In genomic region chr11:102446581-102447461, GRCm38 (mm10) we compare ENCODE assay signal across 8 mouse cellular contexts. TPM values are rescaled to one million over a fixed set of nuclear protein-coding genes. Genes with fewer than 3 reads are reported as not detected.
DNase-seq lines count a peak whose midpoint lies in the region; ATAC-seq lines count a peak whose summit lies in the region.

No protein-coding gene starts in this region.

- peak; percentile 49 for ATAC-seq in embryonic facial prominence, embryonic 11.5 days (replicated peaks; ENCODE audit: insufficient number of reproducible peaks, low FRiP score, low TSS enrichment, low read depth)
- ATAC-seq in hindbrain, embryonic 15.5 days (ENCODE audit: low FRiP score, low read depth): peak; percentile 68

- H3K4me2 ChIP-seq in embryonic facial prominence, embryonic 11.5 days (ENCODE audit: low read depth, low read length): peak overlapping the region; percentile 38
- peak overlapping the region; percentile 65 for H3K4me2 ChIP-seq in hindbrain, embryonic 15.5 days

- under 1% methylated on average over 45 of the region's 49 CpGs for WGBS in embryonic facial prominence, embryonic 11.5 days
- WGBS in hindbrain, embryonic 15.5 days: under 1% methylated on average over 46 of the region's 49 CpGs

- H3K36me3 ChIP-seq in embryonic facial prominence, embryonic 11.5 days (replicated peaks; ENCODE audit: control insufficient read depth, insufficient read depth, low read depth, low read length): peaks cover 3% of the 10 kb centered on the region; the same call in 1 of the 2 replicates
- peaks cover 17% of the 10 kb centered on the region for H3K36me3 ChIP-seq in hindbrain, embryonic 15.5 days
- peaks cover under 1% of the 10 kb centered on the region for H3K36me3 ChIP-seq in megakaryocyte, embryonic 14.5 days (replicated peaks; ENCODE audit: low read length)

- peak; percentile 76 for DNase-seq in left cerebral cortex, postnatal 4 days
- DNase-seq in left cerebral cortex, postnatal 14 days (ENCODE audit: low spot score in 2 of 2): no peak
- peak; percentile 47 for DNase-seq in R1 (ENCODE audit: low read depth, low spot score)
- peak; percentile 65 for DNase-seq in embryonic facial prominence, embryonic 11.5 days (ENCODE audit: low spot score)
- no peak for DNase-seq in urinary bladder, adult 2 months (ENCODE audit: low spot score)
- no peak for DNase-seq in left cerebral cortex, adult 11 months (ENCODE audit: low spot score)

- intact Hi-C loops in left cerebral cortex, postnatal 4 days (cut with DNase I): no loop called here
- intact Hi-C loops in left cerebral cortex, postnatal 14 days (cut with DNase I): loop anchor here (5.0 kb wide), 1 partner anchor 205 kb away; no protein-coding TSS in a partner anchor

- peak overlapping the region; percentile 88 for H3K27ac ChIP-seq in embryonic facial prominence, embryonic 11.5 days (replicated peaks; ENCODE audit: low read depth, low read length)
- H3K27ac ChIP-seq in hindbrain, embryonic 15.5 days (replicated peaks): peak overlapping the region; percentile 99

- no peaks in the 10 kb centered on the region; the same call in 1 of the 2 replicates for H3K27me3 ChIP-seq in embryonic facial prominence, embryonic 11.5 days (ENCODE audit: control insufficient read depth, insufficient read depth, low read length)
- H3K27me3 ChIP-seq in hindbrain, embryonic 15.5 days: no peaks in the 10 kb centered on the region
- peaks cover 65% of the 10 kb centered on the region for H3K27me3 ChIP-seq in megakaryocyte, embryonic 14.5 days (replicated peaks)

- H3K4me3 ChIP-seq in embryonic facial prominence, embryonic 11.5 days (ENCODE audit: low read depth, low read length): peak overlapping the region; percentile 94
- peak overlapping the region; percentile 72 for H3K4me3 ChIP-seq in hindbrain, embryonic 15.5 days
- peak overlapping the region; percentile 95 for H3K4me3 ChIP-seq in megakaryocyte, embryonic 14.5 days (replicated peaks)

- no peaks in the 10 kb centered on the region for H3K9me3 ChIP-seq in embryonic facial prominence, embryonic 11.5 days (replicated peaks; ENCODE audit: control insufficient read depth, low read length)
- no peaks in the 10 kb centered on the region for H3K9me3 ChIP-seq in hindbrain, embryonic 15.5 days
- H3K9me3 ChIP-seq in megakaryocyte, embryonic 14.5 days: no peaks in the 10 kb centered on the region

- H3K9ac ChIP-seq in embryonic facial prominence, embryonic 11.5 days (replicated peaks; ENCODE audit: low read length): peak overlapping the region; percentile 98
- H3K9ac ChIP-seq in hindbrain, embryonic 15.5 days: peak overlapping the region; percentile 97

- H3K4me1 ChIP-seq in embryonic facial prominence, embryonic 11.5 days (ENCODE audit: control insufficient read depth, insufficient read depth, low read length): peaks cover 13% of the 10 kb centered on the region
- H3K4me1 ChIP-seq in hindbrain, embryonic 15.5 days (replicated peaks): peaks cover 42% of the 10 kb centered on the region
- peaks cover 46% of the 10 kb centered on the region for H3K4me1 ChIP-seq in megakaryocyte, embryonic 14.5 days

RNA-seq across cellular contexts. Expression of gene Fam171a2, which starts 0.7 kb away (rescaled TPM):
- total RNA-seq in left cerebral cortex, postnatal 4 days (2021): 100 to 1,000 TPM; 237 to 243 TPM
- total RNA-seq in left cerebral cortex, postnatal 14 days (2021): 100 to 1,000 TPM in 1 of 2 experiments, 10 to 100 TPM in 1; 97.3 to 111 TPM
- 8.6 and 8.8 TPM in 2 replicates for polyA plus RNA-seq in embryonic facial prominence, embryonic 11.5 days (2014; fragmentation: Nextera tagmentation; extraction: Ambion mirVana)
- 29.3 and 30.7 TPM in 2 replicates for polyA plus RNA-seq in hindbrain, embryonic 15.5 days (2015; fragmentation: Nextera tagmentation; extraction: Ambion mirVana)
- polyA plus RNA-seq in megakaryocyte, embryonic 14.5 days (2012; ENCODE audit: insufficient read depth, low replicate concordance): 1.7 and 1.8 TPM in 2 replicates
- polyA plus RNA-seq in urinary bladder, adult 2 months (2012; rRNA removed): 6.9 and 10.4 TPM in 2 replicates

RNA-seq across cellular contexts. Expression of gene Grn, which starts 16.7 kb away (rescaled TPM):
- total RNA-seq in left cerebral cortex, postnatal 4 days (2021): 10 to 100 TPM; 54.0 to 58.5 TPM
- total RNA-seq in left cerebral cortex, postnatal 14 days (2021): 10 to 100 TPM; 74.3 to 78.5 TPM
- 38.8 and 52.0 TPM in 2 replicates for polyA plus RNA-seq in embryonic facial prominence, embryonic 11.5 days (2014; fragmentation: Nextera tagmentation; extraction: Ambion mirVana)
- 85.7 and 85.9 TPM in 2 replicates for polyA plus RNA-seq in hindbrain, embryonic 15.5 days (2015; fragmentation: Nextera tagmentation; extraction: Ambion mirVana)
- polyA plus RNA-seq in megakaryocyte, embryonic 14.5 days (2012; ENCODE audit: insufficient read depth, low replicate concordance): 44.1 and 152 TPM in 2 replicates
- 190 and 251 TPM in 2 replicates for polyA plus RNA-seq in urinary bladder, adult 2 months (2012; rRNA removed)

RNA-seq across cellular contexts. Expression of gene Itga2b, which starts 23.1 kb away (rescaled TPM):
- total RNA-seq in left cerebral cortex, postnatal 4 days (2021): 1 to 10 TPM; 3.6 to 4.0 TPM
- 1 to 10 TPM; 2.0 to 3.6 TPM for total RNA-seq in left cerebral cortex, postnatal 14 days (2021)
- 4.4 and 4.5 TPM in 2 replicates for polyA plus RNA-seq in embryonic facial prominence, embryonic 11.5 days (2014; fragmentation: Nextera tagmentation; extraction: Ambion mirVana)
- polyA plus RNA-seq in hindbrain, embryonic 15.5 days (2015; fragmentation: Nextera tagmentation; extraction: Ambion mirVana): 9.5 and 10.1 TPM in 2 replicates
- polyA plus RNA-seq in megakaryocyte, embryonic 14.5 days (2012; ENCODE audit: insufficient read depth, low replicate concordance): 3,342 and 4,614 TPM in 2 replicates
- polyA plus RNA-seq in urinary bladder, adult 2 months (2012; rRNA removed): 5.7 and 7.2 TPM in 2 replicates

RNA-seq across cellular contexts. Expression of gene Slc25a39, which starts 39.1 kb away (rescaled TPM):
- total RNA-seq in left cerebral cortex, postnatal 4 days (2021): 10 to 100 TPM; 57.2 to 58.8 TPM
- 10 to 100 TPM; 71.0 to 71.3 TPM for total RNA-seq in left cerebral cortex, postnatal 14 days (2021)
- 168 and 185 TPM in 2 replicates for polyA plus RNA-seq in embryonic facial prominence, embryonic 11.5 days (2014; fragmentation: Nextera tagmentation; extraction: Ambion mirVana)
- polyA plus RNA-seq in hindbrain, embryonic 15.5 days (2015; fragmentation: Nextera tagmentation; extraction: Ambion mirVana): 167 and 168 TPM in 2 replicates
- 164 and 165 TPM in 2 replicates for polyA plus RNA-seq in megakaryocyte, embryonic 14.5 days (2012; ENCODE audit: insufficient read depth, low replicate concordance)
- polyA plus RNA-seq in urinary bladder, adult 2 months (2012; rRNA removed): 80.3 and 88.2 TPM in 2 replicates

RNA-seq across cellular contexts. Expression of gene Rundc3a, which starts 53.6 kb away (rescaled TPM):
- total RNA-seq in left cerebral cortex, postnatal 4 days (2021): 100 to 1,000 TPM; 261 to 262 TPM
- total RNA-seq in left cerebral cortex, postnatal 14 days (2021): 100 to 1,000 TPM; 399 to 416 TPM
- polyA plus RNA-seq in embryonic facial prominence, embryonic 11.5 days (2014; fragmentation: Nextera tagmentation; extraction: Ambion mirVana): 11.8 and 12.1 TPM in 2 replicates
- polyA plus RNA-seq in hindbrain, embryonic 15.5 days (2015; fragmentation: Nextera tagmentation; extraction: Ambion mirVana): 135 and 149 TPM in 2 replicates
- polyA plus RNA-seq in megakaryocyte, embryonic 14.5 days (2012; ENCODE audit: insufficient read depth, low replicate concordance): 3.8 and 6.6 TPM in 2 replicates
- 1.4 and 2.9 TPM in 2 replicates for polyA plus RNA-seq in urinary bladder, adult 2 months (2012; rRNA removed)

Comparison
In these comparisons a context has a peak if more than half of its experiments do, and no peak if none do; other contexts are left out.
1. DNase-seq: peak in left cerebral cortex, postnatal 4 days (single experiment), R1 (single experiment) and embryonic facial prominence, embryonic 11.5 days (single experiment); none in left cerebral cortex, postnatal 14 days (0 of 2), urinary bladder, adult 2 months (single experiment) and left cerebral cortex, adult 11 months (single experiment).
2. RNA of gene Itga2b, which starts 23.1 kb away (polyA plus RNA-seq): 3,342 to 4,614 TPM in megakaryocyte, embryonic 14.5 days; 9.5 to 10.1 TPM in hindbrain, embryonic 15.5 days, 5.7 to 7.2 TPM in urinary bladder, adult 2 months and 4.4 to 4.5 TPM in embryonic facial prominence, embryonic 11.5 days; every median in the first group is over 100 times any median in the second.
3. Peak in every context shown above with its lines, with median percentiles within 50 percentile points of each other: H3K4me3 ChIP-seq.